Mouse (Mus musculus) myocyte (in vitro differentiated cells): ENCODE data around the gene Zdhhc13.

ENCODE experiments used
- CEBPB ChIP-seq: IDR thresholded peaks from 2 replicates; pipeline ENCODE4 v1.6.1; 2011; ENCODE audit warnings: mild to moderate bottlenecking, moderate library complexity; ENCODE audit not compliant: poor library complexity, insufficient read depth, severe bottlenecking
- MAX ChIP-seq: IDR thresholded peaks from one replicate; pipeline ENCODE4 v1.6.1; 2011; ENCODE audit warnings: low read depth, mild to moderate bottlenecking, control low read depth
- MYOD1 ChIP-seq, 3 experiments: IDR thresholded peaks; one replicate each; pipeline ENCODE4 v1.6.1; 2011; ENCODE audit warnings: control low read depth in 2 of 3, low read depth in 2 of 3, mild to moderate bottlenecking in 2 of 3, moderate library complexity in 1 of 3; ENCODE audit not compliant: insufficient read length in 2 of 3, control insufficient read depth in 1 of 3
- MYOG ChIP-seq, 3 experiments: IDR thresholded peaks; one replicate each; pipeline ENCODE4 v1.6.1; 2011; ENCODE audit warnings: control low read depth in 2 of 3, low read depth in 2 of 3, mild to moderate bottlenecking in 2 of 3; ENCODE audit not compliant: insufficient read length in 2 of 3, control insufficient read depth in 1 of 3, insufficient read depth in 1 of 3
- POLR2A ChIP-seq: IDR thresholded peaks from one replicate; pipeline ENCODE4 v1.6.1; 2011; ENCODE audit warnings: low read depth, mild to moderate bottlenecking, control low read depth, moderate library complexity; ENCODE audit not compliant: insufficient read length
- POLR2AphosphoS2 ChIP-seq: IDR thresholded peaks from one replicate; pipeline ENCODE4 v1.6.1; 2011; ENCODE audit warnings: low read depth, control low read depth; ENCODE audit not compliant: insufficient read length
- REST ChIP-seq: IDR thresholded peaks from one replicate; pipeline ENCODE4 v1.6.1; 2011; ENCODE audit warnings: mild to moderate bottlenecking, control low read depth, moderate library complexity; ENCODE audit not compliant: insufficient read depth, insufficient read length
- TCF12 ChIP-seq: IDR thresholded peaks from one replicate; pipeline ENCODE4 v1.6.1; 2011; ENCODE audit warnings: mild to moderate bottlenecking, control low read depth; ENCODE audit not compliant: poor library complexity, insufficient read depth, severe bottlenecking
- TCF3 ChIP-seq: IDR thresholded peaks from one replicate; pipeline ENCODE4 v1.6.1; 2011; ENCODE audit warnings: low read depth, control low read depth; ENCODE audit not compliant: insufficient read length
- USF1 ChIP-seq: IDR thresholded peaks from one replicate; pipeline ENCODE4 v1.6.1; 2011; ENCODE audit warnings: low read depth, mild to moderate bottlenecking, control low read depth, moderate library complexity

DNA sequence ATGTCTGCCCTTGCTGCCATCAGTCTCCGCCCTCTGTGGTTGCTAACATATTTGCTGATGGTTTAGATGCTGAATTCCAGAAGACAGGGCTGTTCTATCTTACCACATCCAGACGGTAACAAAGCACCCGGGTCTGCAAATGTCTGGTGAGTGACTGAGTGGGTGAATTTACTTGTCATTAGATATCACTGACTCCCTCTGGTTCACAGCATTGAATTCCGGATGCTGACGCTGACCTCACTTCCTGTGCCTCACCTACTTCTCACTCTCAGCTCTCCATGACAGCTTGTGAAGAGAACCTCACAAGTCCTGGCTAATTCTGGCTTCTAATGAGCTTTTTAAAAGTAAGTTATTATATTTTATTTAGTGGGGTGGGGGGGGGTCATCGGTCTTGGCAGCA lies 48.1 kb downstream of the Zdhhc13 start:
- TF ChIP-seq POLR2A (no peak), USF1 (no peak), MYOG (IDR thresholded peaks at IDR 0.05; ENCODE audit: control insufficient read depth in 1 of 3, insufficient read depth in 1 of 3, insufficient read length in 2 of 3, low read depth in 2 of 3) (no peak), TCF12 (no peak), REST (no peak), MAX (no peak), MYOD1 (IDR thresholded peaks at IDR 0.05; ENCODE audit: control insufficient read depth in 1 of 3, insufficient read length in 2 of 3, low read depth in 2 of 3) (no peak), CEBPB (no peak), TCF3 (no peak), POLR2AphosphoS2 (no peak)
